Mouse (Mus musculus) kidney, embryonic 16.5 days (tissue): ENCODE results near the gene Rps16. TPM values are rescaled to one million over a fixed set of nuclear protein-coding genes. Genes with fewer than 3 reads are reported as not detected.
A peak's percentile ranks its signal among the peaks of the same experiment; 100 is the strongest.

Experiments
- ATAC-seq: fragments of 200-750 bp; cut with Nextera tagmentation; 2 replicates; pipeline ENCODE4 v1.8.0; 2017; ENCODE audit warnings: moderate TSS enrichment; ENCODE audit not compliant: low FRiP score, low TSS enrichment
- H3K27ac ChIP-seq: fragments of 300-500 bp; sonication (generic); 2 replicates; pipeline ENCODE4 v1.5.1; 2014; ENCODE audit warnings: low read length
- H3K27me3 ChIP-seq: fragments of 300-500 bp; sonication (generic); 2 replicates; pipeline ENCODE4 v1.6.1; 2014; ENCODE audit warnings: low read length, control low read depth, mixed read lengths; ENCODE audit not compliant: insufficient read depth
- H3K36me3 ChIP-seq: fragments of 300-500 bp; sonication (generic); 2 replicates; pipeline ENCODE4 v1.6.1; 2014; ENCODE audit warnings: low read length, control low read depth, mixed read lengths; ENCODE audit not compliant: insufficient read depth
- H3K4me1 ChIP-seq: fragments of 300-500 bp; sonication (generic); 2 replicates; pipeline ENCODE4 v1.6.1; 2014; ENCODE audit warnings: low read length, control low read depth, mixed read lengths; ENCODE audit not compliant: insufficient read depth
- H3K4me2 ChIP-seq: fragments of 300-500 bp; sonication (generic); replicated peaks from 2 replicates; pipeline ENCODE4 v1.6.1; 2014; ENCODE audit warnings: low read depth, low read length
- H3K4me3 ChIP-seq: fragments of 300-500 bp; sonication (generic); 2 replicates; pipeline ENCODE4 v1.5.1; 2014; ENCODE audit warnings: mild to moderate bottlenecking, low read length
- H3K9ac ChIP-seq: fragments of 300-500 bp; sonication (generic); replicated peaks from 2 replicates; pipeline ENCODE4 v1.6.1; 2014; ENCODE audit warnings: low read length
- H3K9me3 ChIP-seq: fragments of 300-500 bp; sonication (generic); 2 replicates; pipeline ENCODE4 v1.6.1; 2016; ENCODE audit warnings: low read length, control low read depth
- WGBS: fragments of 180-500 bp; shearing (Covaris S2); extraction: QIAGEN DNeasy Blood & Tissue Kit; methylation state at CpG from one replicate; pipeline ENCODE4 v1.1.7; 2014; 5-methylcytosine and 5-hydroxymethylcytosine counted together
- polyA plus RNA-seq: library from polyadenylated mRNA; unstranded; fragments of >200 nt; fragmentation: Nextera tagmentation; extraction: Ambion mirVana; gene quantifications from 2 replicates; pipeline ENCODE4 v1.2.1, GENCODE M21; 2015

Rps16 gene
- polyA plus RNA-seq, 1 experiment from 2014 or later = 918 TPM

DNA sequence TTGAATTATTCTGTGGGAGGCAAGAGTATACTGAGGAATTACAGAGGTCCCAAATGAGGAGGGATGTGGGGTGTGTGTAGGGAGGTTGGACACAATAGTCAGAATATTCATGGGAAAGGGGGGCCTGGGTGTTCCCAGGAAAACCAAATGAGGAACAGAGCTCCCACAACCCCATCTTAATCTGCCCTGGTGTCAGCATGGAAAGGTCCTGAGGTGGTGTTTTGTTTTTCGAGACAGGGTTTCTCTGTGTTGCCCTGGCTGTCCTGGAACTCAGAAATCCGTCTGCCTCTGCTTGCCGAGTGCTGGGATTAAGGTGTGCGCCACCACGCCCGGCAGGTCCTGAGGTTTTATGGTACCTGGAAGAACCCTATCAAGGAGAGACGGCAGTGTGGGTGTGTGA lies 8.0 kb downstream of the Rps16 start:
- no peaks in the 10 kb centered on the region for H3K9me3 ChIP-seq
- H3K4me2 ChIP-seq = no peak overlapping the region
- no peak overlapping the region for H3K9ac ChIP-seq
- no peak for ATAC-seq
- H3K36me3 ChIP-seq = peaks cover 52% of the 10 kb centered on the region
- peak overlapping the region; percentile 27; the same call in 1 of the 2 replicates for H3K27ac ChIP-seq
- H3K4me1 ChIP-seq = peaks cover 19% of the 10 kb centered on the region
- H3K27me3 ChIP-seq = no peaks in the 10 kb centered on the region
- H3K4me3 ChIP-seq = no peak overlapping the region
- 66% methylated on average over 7 of the region's 7 CpGs for WGBS

DNA sequence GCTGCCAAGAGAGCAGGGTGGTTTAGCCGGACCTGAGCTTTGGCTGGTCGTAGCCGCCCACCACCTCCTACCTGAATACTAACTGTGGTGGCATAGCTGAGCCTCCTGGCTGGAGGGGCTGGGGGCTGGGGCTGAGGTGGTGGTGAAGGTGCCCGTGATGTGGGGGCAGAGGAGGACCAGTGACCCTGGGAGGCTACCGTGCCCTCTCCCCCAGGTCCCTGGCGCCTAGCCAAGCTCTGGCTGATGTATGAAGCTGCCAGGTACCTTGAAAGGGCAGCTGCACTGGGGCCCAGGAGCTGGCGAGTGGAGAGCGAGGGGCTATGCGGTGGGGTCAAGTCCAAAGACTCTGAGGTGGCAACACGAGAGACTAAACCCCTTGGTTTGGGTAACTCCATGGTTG lies 9.4 kb downstream of the Rps16 start:
- no peak overlapping the region for H3K4me3 ChIP-seq
- H3K36me3 ChIP-seq = peaks cover 51% of the 10 kb centered on the region
- no peak for ATAC-seq
- H3K4me2 ChIP-seq = no peak overlapping the region
- H3K27ac ChIP-seq = no peak overlapping the region
- H3K27me3 ChIP-seq = no peaks in the 10 kb centered on the region
- WGBS = 82% methylated on average over 10 of the region's 10 CpGs
- peaks cover 19% of the 10 kb centered on the region for H3K4me1 ChIP-seq
- H3K9me3 ChIP-seq = no peaks in the 10 kb centered on the region
- no peak overlapping the region for H3K9ac ChIP-seq

DNA sequence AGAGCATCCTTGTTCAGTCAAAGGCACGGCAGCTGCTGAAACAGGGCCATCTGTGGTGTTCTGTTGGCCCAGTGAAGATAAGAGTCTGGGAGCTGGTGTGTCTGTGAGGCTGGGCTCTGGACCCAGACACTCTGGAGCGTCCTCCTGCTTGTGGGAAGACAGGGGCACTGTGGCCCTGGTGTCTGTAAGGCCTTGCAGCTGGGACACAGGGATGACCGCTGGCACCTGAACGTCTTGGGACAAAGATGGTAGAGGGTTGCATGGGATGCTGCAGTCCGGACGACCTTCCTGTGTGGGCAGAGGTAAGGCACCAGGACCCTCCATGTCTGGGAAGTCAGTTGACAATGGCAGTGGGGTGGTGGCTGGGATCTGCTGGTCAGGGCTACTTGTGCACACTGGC lies 9.8 kb downstream of the Rps16 start:
- Histone ChIP-seq H3K4me3 (no peak overlapping the region), H3K9me3 (no peaks in the 10 kb centered on the region), H3K27ac (no peak overlapping the region), H3K9ac (no peak overlapping the region), H3K27me3 (no peaks in the 10 kb centered on the region), H3K36me3 (peaks cover 56% of the 10 kb centered on the region), H3K4me1 (peaks cover 19% of the 10 kb centered on the region), H3K4me2 (no peak overlapping the region)
- WGBS = 96% methylated on average over 6 of the region's 6 CpGs
- ATAC-seq = no peak

DNA sequence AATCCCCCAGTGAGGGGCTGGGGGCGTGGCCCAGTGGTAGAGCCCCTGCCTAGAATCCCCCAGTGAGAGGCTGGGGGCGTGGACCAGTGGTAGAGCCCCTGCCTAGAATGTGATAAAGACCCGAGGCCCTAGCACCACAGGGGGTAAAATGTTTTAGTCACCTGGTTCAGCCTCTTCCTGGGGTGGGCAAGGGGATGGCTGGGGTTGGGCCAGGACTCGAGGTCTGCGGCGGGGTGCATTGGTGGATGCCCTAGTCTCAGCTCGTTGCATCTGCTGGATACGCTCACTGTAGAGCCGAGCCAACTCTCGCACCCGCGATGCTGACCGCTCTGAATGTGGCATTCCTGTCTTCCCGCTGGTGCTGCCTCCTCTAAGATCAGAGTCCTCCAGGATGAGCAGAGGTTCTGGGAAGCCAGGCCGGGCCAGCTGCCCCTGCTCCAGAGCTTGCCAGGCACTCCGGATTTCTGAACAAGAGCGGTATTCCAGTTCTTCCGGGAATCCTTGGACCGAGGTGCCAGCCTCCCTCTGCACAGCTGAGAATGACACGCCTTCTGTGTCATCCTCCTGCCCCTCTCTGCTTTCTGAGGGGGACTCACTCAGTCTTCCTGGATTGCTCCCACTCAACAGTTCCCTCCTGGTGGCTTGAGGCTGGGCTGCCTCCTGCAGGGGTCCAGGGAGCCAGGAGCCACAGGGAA lies 11.3 kb downstream of the Rps16 start:
- no peak overlapping the region for H3K4me2 ChIP-seq
- H3K27ac ChIP-seq = 0 out of 2 replicates have a peak overlapping the region, but pooled peaks have one; percentile 34
- no peak overlapping the region for H3K4me3 ChIP-seq
- H3K9ac ChIP-seq = no peak overlapping the region
- peaks cover 19% of the 10 kb centered on the region for H3K4me1 ChIP-seq
- no peaks in the 10 kb centered on the region for H3K27me3 ChIP-seq
- H3K36me3 ChIP-seq = peaks cover 63% of the 10 kb centered on the region
- 91% methylated on average over 20 of the region's 20 CpGs for WGBS
- ATAC-seq = no peak
- no peaks in the 10 kb centered on the region for H3K9me3 ChIP-seq

DNA sequence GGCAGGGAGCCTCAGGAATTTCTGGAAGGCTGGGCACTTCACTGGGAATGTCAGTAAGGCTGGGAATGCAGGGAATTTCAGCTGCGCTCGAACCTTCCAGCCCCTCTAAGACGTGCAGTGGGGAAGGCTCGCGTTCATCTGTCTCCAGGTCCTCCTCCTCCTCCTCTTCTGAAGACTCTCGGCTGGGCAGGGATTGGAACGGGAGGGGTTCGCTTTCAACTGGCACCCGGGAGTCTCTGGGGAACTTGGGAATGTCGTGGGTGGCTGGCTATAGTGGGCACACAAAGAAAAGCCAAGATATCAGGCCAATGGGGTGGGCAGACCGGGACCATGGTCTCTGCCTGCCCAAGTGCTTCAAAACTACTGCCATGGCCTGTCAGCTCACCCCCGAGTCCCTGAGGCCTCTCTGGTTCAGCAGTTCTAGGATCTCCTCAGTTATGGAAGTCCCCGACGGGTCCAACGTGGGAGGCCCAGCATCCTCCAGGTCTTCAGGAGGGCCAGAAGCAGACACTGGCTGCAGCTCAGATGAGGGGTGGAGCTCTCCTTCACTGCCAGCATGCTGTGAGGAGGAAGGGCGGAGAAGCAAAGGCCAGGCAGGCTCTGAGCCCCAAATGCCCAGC lies 12.1 kb downstream of the Rps16 start:
- H3K4me2 ChIP-seq = no peak overlapping the region
- no peak overlapping the region for H3K9ac ChIP-seq
- no peak overlapping the region for H3K4me3 ChIP-seq
- peaks cover 71% of the 10 kb centered on the region for H3K36me3 ChIP-seq
- H3K27ac ChIP-seq = no peak overlapping the region
- no peaks in the 10 kb centered on the region for H3K27me3 ChIP-seq
- H3K9me3 ChIP-seq = no peaks in the 10 kb centered on the region
- peaks cover 14% of the 10 kb centered on the region for H3K4me1 ChIP-seq
- no peak for ATAC-seq
- 80% methylated on average over 16 of the region's 16 CpGs for WGBS

DNA sequence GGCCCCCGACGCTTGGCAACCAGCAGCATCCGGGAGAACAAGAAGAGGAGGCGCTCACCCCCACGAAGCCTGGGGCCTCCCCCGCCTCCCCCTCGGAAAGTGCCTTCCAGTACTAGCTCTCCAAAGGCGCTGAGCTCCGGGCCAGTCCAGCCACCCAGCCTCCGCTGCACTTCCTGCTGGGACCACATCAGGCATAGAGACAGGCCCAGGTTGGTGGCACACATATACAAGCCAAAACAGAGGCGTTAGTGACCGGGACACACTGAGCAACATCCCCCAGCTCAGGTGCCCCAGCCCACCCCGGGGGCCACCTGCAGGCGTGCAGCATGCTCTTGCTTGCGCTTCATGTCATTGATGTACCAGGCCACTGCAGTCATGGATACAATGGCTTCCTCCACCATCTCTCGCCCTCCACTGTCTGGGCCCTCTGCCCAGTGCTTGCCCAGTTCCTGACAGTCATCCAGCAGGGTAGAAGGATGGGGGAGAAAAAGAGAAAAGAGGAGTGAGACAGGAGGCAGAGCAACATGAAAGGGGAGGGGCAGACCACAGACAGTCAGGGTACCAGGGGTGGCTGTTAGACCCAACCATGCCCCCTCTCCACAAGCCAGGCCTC lies 17.3 kb downstream of the Rps16 start:
- Histone ChIP-seq H3K9ac (no peak overlapping the region), H3K27ac (no peak overlapping the region), H3K9me3 (no peaks in the 10 kb centered on the region), H3K36me3 (peaks cover 59% of the 10 kb centered on the region), H3K4me1 (peaks cover 21% of the 10 kb centered on the region), H3K27me3 (no peaks in the 10 kb centered on the region), H3K4me2 (no peak overlapping the region), H3K4me3 (no peak overlapping the region)
- WGBS = 90% methylated on average over 16 of the region's 16 CpGs
- no peak for ATAC-seq

DNA sequence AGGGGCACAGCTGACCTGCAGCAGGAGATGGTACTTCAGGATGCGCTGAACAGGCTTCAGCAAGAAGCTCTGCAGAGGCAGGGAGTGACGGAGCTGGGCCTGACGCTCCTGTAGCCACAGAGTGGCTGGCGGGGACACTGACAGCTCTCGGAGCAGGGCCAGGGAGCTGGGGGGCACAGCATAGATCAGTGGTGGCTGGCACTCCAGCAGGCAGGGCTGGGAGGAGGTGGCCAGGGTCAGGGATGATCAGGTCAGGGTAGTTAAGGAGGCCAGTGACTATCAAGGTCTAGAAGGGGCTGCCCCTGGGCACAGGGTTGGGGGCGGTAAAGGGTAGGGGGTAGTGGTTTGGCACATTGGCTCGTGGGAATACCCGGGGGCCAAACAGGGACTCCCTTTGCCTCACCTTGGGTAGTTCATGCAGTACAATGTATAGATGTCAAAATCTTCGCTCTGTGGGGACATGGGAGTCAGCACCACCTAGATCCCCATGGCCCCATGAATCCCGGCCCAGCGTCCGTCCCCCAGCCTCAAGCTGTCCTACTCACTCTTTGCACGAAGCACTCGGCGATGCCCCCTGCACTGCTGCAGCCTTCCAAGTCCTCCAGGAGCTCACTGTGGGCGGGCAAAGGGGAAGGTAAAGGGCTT lies 17.9 kb downstream of the Rps16 start:
- Histone ChIP-seq H3K36me3 (peaks cover 58% of the 10 kb centered on the region), H3K4me1 (peaks cover 21% of the 10 kb centered on the region), H3K4me2 (no peak overlapping the region), H3K9ac (no peak overlapping the region), H3K4me3 (no peak overlapping the region), H3K27ac (no peak overlapping the region), H3K9me3 (no peaks in the 10 kb centered on the region), H3K27me3 (no peaks in the 10 kb centered on the region)
- 95% methylated on average over 16 of the region's 16 CpGs for WGBS
- ATAC-seq = no peak

DNA sequence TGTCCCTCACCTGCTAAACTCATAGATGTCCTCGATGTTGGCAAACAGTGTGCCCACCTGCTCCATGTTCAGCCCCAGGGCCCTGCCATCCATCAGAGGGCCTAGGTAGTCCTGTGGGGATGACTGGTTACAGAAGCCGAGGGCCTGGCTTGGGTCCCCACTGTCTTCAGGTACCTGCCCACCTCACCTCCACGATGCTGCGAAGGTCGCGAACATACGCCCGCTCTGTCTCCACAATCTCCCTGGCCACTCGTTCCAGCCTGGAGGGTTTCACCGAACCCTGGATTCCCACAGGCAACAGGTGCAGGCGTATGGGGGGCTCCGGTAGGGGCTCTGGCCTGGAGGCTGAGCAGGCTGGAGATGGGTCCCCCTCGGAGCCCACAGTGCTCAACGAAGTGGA lies 19.6 kb downstream of the Rps16 start:
- peaks cover 36% of the 10 kb centered on the region for H3K4me1 ChIP-seq
- H3K4me2 ChIP-seq = peak overlapping the region; percentile 85
- no peaks in the 10 kb centered on the region for H3K27me3 ChIP-seq
- H3K4me3 ChIP-seq = peak overlapping the region; percentile 92
- peaks cover 44% of the 10 kb centered on the region for H3K36me3 ChIP-seq
- no peaks in the 10 kb centered on the region for H3K9me3 ChIP-seq
- no peak overlapping the region for H3K27ac ChIP-seq
- 91% methylated on average over 14 of the region's 14 CpGs for WGBS
- H3K9ac ChIP-seq = peak overlapping the region; percentile 95
- no peak for ATAC-seq

DNA sequence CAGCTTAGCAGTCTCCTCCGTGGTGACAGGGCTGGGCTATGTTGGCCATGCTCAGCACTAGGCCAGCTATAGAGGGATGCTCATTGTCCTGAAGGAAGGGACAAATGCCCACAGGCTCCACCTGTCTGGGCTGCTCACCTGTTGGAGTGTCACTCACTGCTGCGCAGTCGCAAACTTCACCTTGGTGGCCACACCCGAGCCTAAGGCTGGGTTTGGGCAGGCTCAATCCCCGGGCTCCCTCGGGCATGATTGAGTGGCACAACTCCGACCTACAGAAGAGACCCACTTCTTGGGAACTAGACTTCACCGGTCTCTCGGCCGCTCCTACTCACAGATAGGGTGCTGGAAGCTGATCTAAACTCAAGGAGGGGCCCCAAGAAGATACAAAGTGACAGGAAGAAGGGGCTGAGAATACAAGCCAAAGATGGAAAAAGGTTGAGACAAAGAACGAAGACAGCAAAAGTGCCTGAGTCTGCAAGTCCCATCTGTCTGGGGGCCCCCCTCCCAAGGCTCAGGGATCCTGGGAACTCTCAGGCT lies 20.6 kb downstream of the Rps16 start:
- Histone ChIP-seq H3K4me3 (peak overlapping the region; percentile 92), H3K9ac (peak overlapping the region; percentile 95), H3K36me3 (peaks cover 38% of the 10 kb centered on the region), H3K4me1 (peaks cover 43% of the 10 kb centered on the region), H3K9me3 (no peaks in the 10 kb centered on the region), H3K27ac (peak overlapping the region; percentile 97), H3K27me3 (no peaks in the 10 kb centered on the region), H3K4me2 (peak overlapping the region; percentile 85)
- ATAC-seq = no peak
- WGBS = 2% methylated on average over 11 of the region's 11 CpGs
